Mouse (Mus musculus): Measurements from ENCODE around the gene Isca1. TPM values are rescaled to one million over a fixed set of nuclear protein-coding genes. Genes with fewer than 3 reads are reported as not detected.
"Not testable (repeated sequence)": the region's sequence is repeated elsewhere in the genome, so short reads cannot be mapped to it uniquely, and the experiment has no call there.

Gene Isca1
- total RNA-seq (2021), result 100 to 1,000 TPM; 158 to 168 TPM

- peak; percentile 100 for DNase-seq
These were observed at the start of gene Isca1 for GRCm38 (mm10) chr13:59769296-59770163. Gene Isca1, minus strand, starts transcription at chr13:59769810.

DNA sequence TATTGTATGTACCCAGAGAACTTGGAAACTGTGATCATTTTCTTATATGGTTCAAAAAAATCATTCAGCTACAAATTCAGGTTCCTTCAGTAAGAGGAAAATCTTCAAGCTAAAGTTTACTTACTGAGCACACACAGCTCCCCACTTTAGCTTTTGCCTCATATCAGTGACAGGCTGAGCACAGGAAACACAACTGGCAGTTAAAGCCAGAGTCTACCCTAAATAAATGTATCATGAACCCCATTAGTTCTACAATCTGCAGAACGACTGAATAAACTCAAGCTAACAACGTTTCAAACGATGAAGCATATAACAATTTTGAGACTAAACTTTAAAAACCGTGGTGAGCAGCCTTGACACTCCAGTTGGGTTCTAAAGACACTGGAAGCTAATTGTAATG is 47.7 kb upstream of the Isca1 start:
- DNase-seq, result no peak

DNA sequence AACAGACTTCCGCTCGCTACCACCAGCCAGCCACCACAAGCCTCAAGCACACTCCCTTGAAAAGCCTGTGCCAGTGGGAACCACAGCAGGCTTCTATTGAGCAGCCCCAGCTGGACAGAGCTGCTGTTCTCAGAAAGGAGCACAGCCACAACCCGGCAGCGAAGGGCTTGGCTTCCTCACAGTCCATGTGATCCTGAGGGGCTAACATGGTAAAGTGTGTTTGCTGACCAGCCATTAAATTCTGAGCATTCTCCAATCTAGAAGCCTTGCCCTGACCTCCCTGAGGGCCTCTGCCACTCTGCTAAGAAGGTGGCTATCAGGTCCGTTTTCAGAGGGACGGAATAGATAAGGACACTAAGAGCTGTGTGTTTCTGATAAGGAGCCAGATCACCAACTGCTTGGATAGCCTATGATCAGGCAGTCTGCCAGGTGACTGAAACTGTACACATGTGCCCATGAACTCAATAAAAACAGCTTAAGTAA is 44.5 kb upstream of the Isca1 start:
- no peak for DNase-seq

DNA sequence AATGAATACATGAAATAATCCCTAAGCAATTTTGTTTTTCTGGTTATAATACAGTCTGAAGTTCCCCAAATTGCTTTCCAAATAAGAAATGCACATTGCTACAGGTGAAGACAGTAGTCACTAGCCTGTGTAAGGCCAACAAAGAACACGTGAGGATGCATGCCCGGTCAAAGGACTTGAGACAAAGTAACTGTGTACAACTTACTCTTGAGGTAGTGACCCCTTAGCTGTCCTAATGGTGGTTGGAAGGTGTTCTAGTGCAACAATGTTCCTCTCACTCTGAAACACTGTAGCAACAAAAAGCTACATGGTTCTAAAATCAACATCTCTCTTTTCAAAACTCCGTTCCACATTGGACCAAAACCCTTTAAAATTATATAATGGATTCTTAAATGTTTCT is 42.0 kb upstream of the Isca1 start:
- no peak for DNase-seq

GRCm38 (mm10) chr13:59801000-59801399 is 31.4 kb upstream of the Isca1 start:
- DNase-seq, result no peak

DNA sequence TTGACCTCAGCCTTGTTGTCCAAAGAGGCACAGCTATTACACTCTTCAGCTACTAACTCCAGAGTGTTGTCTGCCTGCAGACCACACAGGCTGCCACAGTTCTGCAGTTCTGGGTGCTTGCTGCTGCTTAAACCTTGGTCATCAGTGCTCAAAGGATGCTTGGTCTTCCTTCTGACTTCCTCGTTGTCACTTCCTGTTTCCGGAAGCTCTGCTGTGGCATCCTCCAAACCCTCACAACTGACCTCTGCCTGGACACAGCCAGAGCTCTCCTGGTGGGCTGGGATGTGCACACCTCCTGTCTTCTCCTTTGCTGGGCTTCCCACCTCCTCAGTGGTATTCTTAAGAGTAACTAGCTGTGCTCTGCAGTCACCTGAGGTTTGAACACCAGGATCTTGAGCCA is 30.5 kb upstream of the Isca1 start:
- DNase-seq, result no peak

DNA sequence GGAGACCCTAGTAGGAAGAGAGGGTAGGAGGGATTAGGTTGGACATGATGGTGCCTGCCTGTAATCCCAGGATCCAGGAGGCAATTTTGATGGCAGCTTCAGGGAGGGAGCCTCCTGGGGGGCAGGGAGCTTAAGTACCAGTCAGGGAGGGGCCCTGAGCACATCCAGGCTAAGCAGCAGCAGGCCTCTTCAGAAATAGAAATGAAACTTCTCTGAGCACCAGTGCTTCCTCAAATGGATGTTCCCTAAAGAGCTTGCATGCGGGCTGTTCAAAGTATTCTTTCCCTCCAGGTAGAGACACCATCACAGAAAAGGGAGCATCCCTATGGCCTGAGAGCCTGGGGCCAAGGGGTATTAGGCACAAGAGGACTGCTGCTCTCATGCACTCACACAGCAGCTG is 28.7 kb upstream of the Isca1 start:
- no peak for DNase-seq

DNA sequence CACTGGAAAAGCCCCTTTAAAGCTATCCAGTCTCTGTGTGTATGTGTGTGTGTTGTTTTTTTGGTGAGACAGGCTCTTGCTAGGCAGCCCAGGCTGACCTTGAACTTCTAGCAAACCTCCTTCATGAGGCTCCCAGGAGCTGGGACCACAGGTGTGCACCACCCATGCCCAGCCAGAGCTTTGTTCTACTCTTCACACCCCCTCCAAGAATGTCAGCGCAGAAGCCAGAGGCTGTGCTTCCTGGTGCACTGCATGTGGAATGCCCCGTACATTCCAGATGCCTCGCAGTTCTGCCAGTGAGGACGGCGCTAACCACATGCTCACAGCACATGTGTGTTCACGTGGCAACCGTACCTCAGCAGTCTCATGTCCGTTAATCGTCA is 26.8 kb upstream of the Isca1 start:
- no peak for DNase-seq

DNA sequence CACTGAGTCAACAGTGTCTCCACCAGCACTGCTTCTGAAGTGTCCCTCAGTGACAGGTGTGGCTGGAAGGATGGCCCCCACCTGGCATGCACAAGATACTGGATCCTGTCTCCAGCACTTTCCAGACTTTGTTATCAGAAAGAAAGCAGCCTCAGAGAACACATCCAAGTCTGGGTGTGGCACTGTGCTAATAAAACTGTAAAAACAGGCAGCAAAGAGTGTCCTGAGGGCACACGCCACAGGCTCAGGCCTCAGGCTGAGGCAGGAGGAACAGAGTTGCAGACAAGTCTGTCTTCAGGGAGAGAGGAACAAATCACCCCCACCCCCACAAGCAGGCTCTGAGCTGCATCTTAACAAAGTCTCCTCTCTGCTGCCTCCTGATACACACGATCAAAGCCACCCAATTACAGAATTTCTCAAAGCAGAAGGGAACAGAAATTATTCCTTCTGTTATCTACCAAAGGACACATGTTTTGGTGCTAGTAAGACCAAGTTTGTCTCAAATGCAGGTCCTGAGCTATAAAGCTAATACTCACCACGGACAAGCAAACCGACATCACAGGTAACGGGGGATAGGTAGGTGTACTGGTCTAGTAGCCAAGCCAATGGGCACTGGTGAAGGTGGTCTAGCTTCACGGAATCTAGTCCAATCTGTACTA is 26.3 kb upstream of the Isca1 start:
- DNase-seq, result no peak

GRCm38 (mm10) chr13:59794786-59795185 is 25.2 kb upstream of the Isca1 start:
- no peak for DNase-seq

DNA sequence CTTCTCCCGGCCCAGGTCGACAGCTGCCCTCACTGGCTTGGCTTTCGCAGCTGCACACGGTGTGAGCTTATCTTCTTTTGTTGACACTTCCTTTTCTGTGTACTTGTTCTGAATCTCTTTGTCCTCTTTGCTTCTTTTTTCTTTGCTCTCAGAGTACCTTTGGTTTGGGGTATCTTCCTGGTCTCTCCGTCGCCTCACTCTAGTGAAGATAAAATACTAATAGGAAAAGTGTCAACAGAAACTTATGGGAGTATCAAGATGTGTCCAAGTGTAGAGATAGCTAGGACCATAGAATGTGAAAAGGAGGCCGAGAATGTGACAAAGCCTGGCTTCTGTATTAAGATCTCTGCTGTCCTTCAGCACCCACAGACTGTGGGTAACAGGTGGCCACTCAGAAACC is 12.5 kb upstream of the Isca1 start, which contains the start of gene Gm49354:
Gene Gm49354 (minus strand): TSS at position 101 of the 400 bp plus-strand sequence.
- DNase-seq, result no peak

- not testable (repeated sequence) for DNase-seq
These were observed 10.2 kb upstream of the Isca1 start for GRCm38 (mm10) chr13:59779744-59780264.

DNA sequence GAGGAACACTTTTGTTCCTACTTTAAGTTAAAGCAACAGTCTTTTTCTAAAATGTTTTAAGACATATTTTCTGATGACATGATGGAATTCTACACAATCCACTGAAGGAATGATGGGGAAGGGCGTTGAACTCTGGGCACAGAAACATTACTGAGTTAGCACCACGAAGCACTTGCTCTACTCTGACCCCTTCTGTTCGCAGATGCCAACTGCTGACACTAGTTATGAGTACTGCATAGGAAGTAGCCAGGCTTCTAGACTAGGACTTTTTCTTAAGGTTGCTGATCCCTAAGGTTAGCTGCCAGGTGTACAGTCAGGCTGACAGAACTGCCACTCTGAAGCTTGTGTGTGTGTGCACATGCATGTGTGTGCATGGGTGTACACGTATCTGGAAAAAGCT is 9.6 kb upstream of the Isca1 start:
- no peak for DNase-seq

GRCm38 (mm10) chr13:59775168-59775567 is 5.6 kb upstream of the Isca1 start:
- DNase-seq, result no peak

- peak; percentile 88 for DNase-seq
These were observed 1.6 kb upstream of the Isca1 start for GRCm38 (mm10) chr13:59771257-59771656.

- DNase-seq, result no peak
These were observed 1.2 kb upstream of the Isca1 start for GRCm38 (mm10) chr13:59770847-59771246.

DNA sequence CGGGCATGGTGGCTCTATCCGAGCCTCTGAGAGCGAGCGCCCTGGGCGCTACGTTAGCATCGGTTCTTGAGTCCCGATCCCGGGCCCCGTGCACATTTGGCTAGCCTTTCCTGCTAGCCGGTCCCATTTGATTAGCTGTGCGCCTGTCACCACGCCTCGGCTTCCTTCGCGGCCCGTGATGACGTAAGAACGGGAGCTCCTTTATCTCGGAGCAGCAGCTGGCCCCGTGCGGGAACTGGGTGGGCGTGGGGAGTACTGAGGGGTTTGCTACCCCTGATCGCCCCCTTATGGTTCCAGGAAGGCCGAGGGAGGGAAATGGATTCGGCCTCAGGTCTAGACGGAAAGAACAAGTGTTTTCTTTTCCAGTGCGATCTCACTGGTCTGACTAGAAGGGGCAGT is 553 bp upstream of the Isca1 start:
- peak; percentile 89 for DNase-seq

- no peak for DNase-seq
These were observed 1.1 kb downstream of the Isca1 start for GRCm38 (mm10) chr13:59768531-59768930.

- DNase-seq, result peak; percentile 29
These were observed 2.7 kb downstream of the Isca1 start for GRCm38 (mm10) chr13:59766786-59767515.

- DNase-seq, result no peak
These were observed 6.8 kb downstream of the Isca1 start for GRCm38 (mm10) chr13:59762791-59763190.

GRCm38 (mm10) chr13:59756906-59757305 is 12.7 kb downstream of the Isca1 start:
- DNase-seq, result no peak

- no peak for DNase-seq
These were observed 19.3 kb downstream of the Isca1 start for GRCm38 (mm10) chr13:59750310-59750709.

- DNase-seq, result no peak
These were observed 22.9 kb downstream of the Isca1 start, which contains the start of gene 1700014D04Rik for GRCm38 (mm10) chr13:59746711-59747110. Gene 1700014D04Rik, minus strand, starts transcription at chr13:59746752.

All from heart, postnatal 4 days (tissue).